Mouse (Mus musculus): ENCODE results near the gene Olfr653. TPM values are rescaled to one million over a fixed set of nuclear protein-coding genes. Genes with fewer than 3 reads are reported as not detected.

The Olfr653 gene
- polyA plus RNA-seq, 1 experiment: not detected

DNA sequence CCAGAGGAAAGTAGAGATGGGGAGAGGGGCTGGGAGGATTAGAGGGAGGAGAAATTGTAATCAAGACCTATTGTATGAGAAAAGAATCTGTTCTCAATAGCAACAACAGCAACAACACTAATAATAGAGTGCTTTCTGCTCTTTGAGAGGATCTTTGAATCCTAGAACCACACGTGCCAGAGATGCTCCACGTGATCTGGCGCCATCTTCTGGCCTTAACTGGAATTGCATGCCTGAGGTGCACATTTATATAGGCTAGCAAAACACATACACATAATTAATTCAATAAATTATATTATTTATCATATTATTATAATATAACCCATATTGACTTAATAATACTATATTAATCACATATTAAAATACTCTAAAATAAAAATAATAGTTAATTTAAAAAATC, 26.1 kb downstream of the Olfr653 start:
- no peak overlapping the region for H3ac ChIP-seq (ENCODE audit: control insufficient read depth, insufficient read length)
- no peaks in the 10 kb centered on the region for H3K27me3 ChIP-seq (ENCODE audit: control insufficient read depth, insufficient read depth, insufficient read length)
- H3K79me2 ChIP-seq (ENCODE audit: control insufficient read depth, insufficient read depth): no peaks in the 10 kb centered on the region
- TF ChIP-seq POLR2AphosphoS2 (IDR thresholded peaks at IDR 0.05; ENCODE audit: insufficient read length, low read depth) (no peak), USF1 (IDR thresholded peaks at IDR 0.05; ENCODE audit: low read depth) (no peak), MYOD1 (IDR thresholded peaks at IDR 0.05; ENCODE audit: control insufficient read depth in 1 of 3, insufficient read length in 2 of 3, low read depth in 2 of 3) (no peak), REST (IDR thresholded peaks at IDR 0.05; ENCODE audit: insufficient read depth, insufficient read length) (no peak), TCF12 (IDR thresholded peaks at IDR 0.05; ENCODE audit: insufficient read depth, poor library complexity, severe bottlenecking) (no peak), E2F4 (IDR thresholded peaks at IDR 0.05; ENCODE audit: insufficient read depth) (no peak), CEBPB (IDR thresholded peaks at IDR 0.05; ENCODE audit: insufficient read depth, poor library complexity, severe bottlenecking) (no peak), POLR2A (IDR thresholded peaks at IDR 0.05; ENCODE audit: insufficient read length, low read depth) (no peak), MAX (IDR thresholded peaks at IDR 0.05; ENCODE audit: low read depth) (no peak), MYOG (IDR thresholded peaks at IDR 0.05; ENCODE audit: control insufficient read depth in 1 of 3, insufficient read depth in 1 of 3, insufficient read length in 2 of 3, low read depth in 2 of 3) (no peak)
- H3K36me3 ChIP-seq (ENCODE audit: control insufficient read depth, insufficient read depth): no peaks in the 10 kb centered on the region
- H3K4me3 ChIP-seq: no peak overlapping the region
- no peak overlapping the region for H3K4me2 ChIP-seq (ENCODE audit: low read depth)

- H3K4me2 ChIP-seq (ENCODE audit: low read depth): no peak overlapping the region
- H3ac ChIP-seq (ENCODE audit: control insufficient read depth, insufficient read length): no peak overlapping the region
- no peak for TF ChIP-seq CEBPB (IDR thresholded peaks at IDR 0.05; ENCODE audit: insufficient read depth, poor library complexity, severe bottlenecking)
- no peak for TF ChIP-seq USF1 (IDR thresholded peaks at IDR 0.05; ENCODE audit: low read depth)
- no peaks in the 10 kb centered on the region for H3K79me2 ChIP-seq (ENCODE audit: control insufficient read depth, insufficient read depth)
- H3K27me3 ChIP-seq (ENCODE audit: control insufficient read depth, insufficient read depth, insufficient read length): no peaks in the 10 kb centered on the region
- no peaks in the 10 kb centered on the region for H3K36me3 ChIP-seq (ENCODE audit: control insufficient read depth, insufficient read depth)
- H3K4me3 ChIP-seq: no peak overlapping the region
These were observed 27.6 kb downstream of the Olfr653 start for GRCm38 (mm10) chr7:104604727-104605126.

DNA sequence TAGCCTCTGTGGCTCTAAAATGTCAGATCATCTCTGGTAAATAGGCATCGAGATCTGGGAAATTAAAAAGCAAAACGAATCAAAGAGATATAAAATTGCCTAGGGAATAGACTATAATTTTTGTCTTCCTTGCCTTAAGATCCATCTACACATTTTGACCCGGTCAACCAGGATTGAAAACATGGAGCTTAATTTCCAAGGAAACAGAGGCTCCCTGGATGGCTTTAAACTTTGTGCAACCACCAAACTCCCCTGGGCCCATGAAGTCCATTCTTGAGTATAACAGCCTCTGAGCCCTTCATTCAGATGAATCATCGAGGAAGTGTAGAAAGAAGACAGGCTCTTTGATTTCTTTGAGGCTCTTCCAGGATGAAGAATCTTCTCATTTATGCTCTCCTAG, 36.5 kb downstream of the Olfr653 start, which contains the start of gene Olfr656:
Gene Olfr656 (plus strand): TSS at position 301 of the 400 bp plus-strand sequence.
- no peaks in the 10 kb centered on the region for H3K36me3 ChIP-seq (ENCODE audit: control insufficient read depth, insufficient read depth)
- TF ChIP-seq TCF12 (IDR thresholded peaks at IDR 0.05; ENCODE audit: insufficient read depth, poor library complexity, severe bottlenecking): no peak
- TF ChIP-seq SRF (IDR thresholded peaks at IDR 0.05; ENCODE audit: control insufficient read depth, insufficient read length, low read depth): no peak
- no peak for TF ChIP-seq E2F4 (IDR thresholded peaks at IDR 0.05; ENCODE audit: insufficient read depth)
- TF ChIP-seq USF1 (IDR thresholded peaks at IDR 0.05; ENCODE audit: low read depth): no peak
- TF ChIP-seq MYOG (IDR thresholded peaks at IDR 0.05; ENCODE audit: control insufficient read depth in 1 of 3, insufficient read depth in 1 of 3, insufficient read length in 2 of 3, low read depth in 2 of 3): no peak
- TF ChIP-seq TCF3 (IDR thresholded peaks at IDR 0.05; ENCODE audit: insufficient read length, low read depth): no peak
- TF ChIP-seq MAX (IDR thresholded peaks at IDR 0.05; ENCODE audit: low read depth): no peak
- no peak for TF ChIP-seq CEBPB (IDR thresholded peaks at IDR 0.05; ENCODE audit: insufficient read depth, poor library complexity, severe bottlenecking)
- TF ChIP-seq MYOD1 (IDR thresholded peaks at IDR 0.05; ENCODE audit: control insufficient read depth in 1 of 3, insufficient read length in 2 of 3, low read depth in 2 of 3): no peak
- TF ChIP-seq REST (IDR thresholded peaks at IDR 0.05; ENCODE audit: insufficient read depth, insufficient read length): no peak
- no peak for TF ChIP-seq POLR2A (IDR thresholded peaks at IDR 0.05; ENCODE audit: insufficient read length, low read depth)
- no peak for TF ChIP-seq POLR2AphosphoS2 (IDR thresholded peaks at IDR 0.05; ENCODE audit: insufficient read length, low read depth)
- H3ac ChIP-seq (ENCODE audit: control insufficient read depth, insufficient read length): no peak within 1 kb of the TSS
- H3K27me3 ChIP-seq (ENCODE audit: control insufficient read depth, insufficient read depth, insufficient read length): no peaks in the 10 kb centered on the region
- H3K4me2 ChIP-seq (ENCODE audit: low read depth): no peak within 1 kb of the TSS
- H3K4me3 ChIP-seq: no peak within 1 kb of the TSS
- no peaks in the 10 kb centered on the region for H3K79me2 ChIP-seq (ENCODE audit: control insufficient read depth, insufficient read depth)

DNA sequence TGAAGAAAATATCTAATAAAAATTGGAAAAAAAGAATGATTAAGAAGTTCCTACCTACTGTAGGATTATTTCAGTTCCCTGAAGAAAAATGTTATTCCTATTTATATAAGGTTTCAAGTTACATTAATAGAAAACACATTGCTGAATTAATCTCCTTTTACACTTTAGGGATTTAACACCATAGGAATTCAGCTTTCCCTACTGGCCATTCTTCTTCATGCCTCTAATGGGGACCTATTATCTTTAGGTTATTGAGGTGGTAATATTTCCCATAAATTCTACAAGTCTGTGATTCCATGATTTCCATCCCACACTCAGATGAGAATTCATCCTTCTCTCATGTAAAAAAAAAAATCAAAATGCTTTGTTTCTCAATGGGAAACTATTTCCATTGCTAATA, 47.4 kb downstream of the Olfr653 start, which contains the start of gene Olfr657:
Gene Olfr657 (plus strand): TSS at position 301 of the 400 bp plus-strand sequence.
- Histone ChIP-seq H3K79me2 (ENCODE audit: control insufficient read depth, insufficient read depth) (no peaks in the 10 kb centered on the region), H3K4me2 (ENCODE audit: low read depth) (no peak within 1 kb of the TSS), H3ac (ENCODE audit: control insufficient read depth, insufficient read length) (no peak within 1 kb of the TSS), H3K4me3 (no peak within 1 kb of the TSS), H3K27me3 (ENCODE audit: control insufficient read depth, insufficient read depth, insufficient read length) (no peaks in the 10 kb centered on the region), H3K36me3 (ENCODE audit: control insufficient read depth, insufficient read depth) (no peaks in the 10 kb centered on the region)
- TF ChIP-seq CEBPB (IDR thresholded peaks at IDR 0.05; ENCODE audit: insufficient read depth, poor library complexity, severe bottlenecking): no peak
- no peak for TF ChIP-seq REST (IDR thresholded peaks at IDR 0.05; ENCODE audit: insufficient read depth, insufficient read length)
- no peak for TF ChIP-seq MYOD1 (IDR thresholded peaks at IDR 0.05; ENCODE audit: control insufficient read depth in 1 of 3, insufficient read length in 2 of 3, low read depth in 2 of 3)
- no peak for TF ChIP-seq MYOG (IDR thresholded peaks at IDR 0.05; ENCODE audit: control insufficient read depth in 1 of 3, insufficient read depth in 1 of 3, insufficient read length in 2 of 3, low read depth in 2 of 3)
- TF ChIP-seq SRF (IDR thresholded peaks at IDR 0.05; ENCODE audit: control insufficient read depth, insufficient read length, low read depth): no peak
- no peak for TF ChIP-seq MAX (IDR thresholded peaks at IDR 0.05; ENCODE audit: low read depth)
- TF ChIP-seq POLR2A (IDR thresholded peaks at IDR 0.05; ENCODE audit: insufficient read length, low read depth): no peak
- TF ChIP-seq E2F4 (IDR thresholded peaks at IDR 0.05; ENCODE audit: insufficient read depth): no peak
- TF ChIP-seq TCF3 (IDR thresholded peaks at IDR 0.05; ENCODE audit: insufficient read length, low read depth): no peak
- TF ChIP-seq POLR2AphosphoS2 (IDR thresholded peaks at IDR 0.05; ENCODE audit: insufficient read length, low read depth): no peak

Other genes with a start within 250 kb of the Olfr653 start
- 0.05 TPM for gene Trim34b, start 247.8 kb upstream of the Olfr653 start, polyA plus RNA-seq (2012; fragmentation: generic; extraction: Trizol)
- 0.47 TPM for gene Trim12c, start 224.0 kb upstream of the Olfr653 start, polyA plus RNA-seq (2012; fragmentation: generic; extraction: Trizol)
- gene Trim30b, start 207.4 kb upstream of the Olfr653 start, polyA plus RNA-seq (2012; fragmentation: generic; extraction: Trizol): not detected
- not detected for gene Trim30c, start 176.5 kb upstream of the Olfr653 start, polyA plus RNA-seq (2012; fragmentation: generic; extraction: Trizol)
- 0.02 TPM for gene Trim30a, start 112.1 kb upstream of the Olfr653 start, polyA plus RNA-seq (2012; fragmentation: generic; extraction: Trizol)
- gene Trim30d, start 69.5 kb upstream of the Olfr653 start, polyA plus RNA-seq (2012; fragmentation: generic; extraction: Trizol): not detected
- not detected for gene Olfr651, start 27.2 kb upstream of the Olfr653 start, polyA plus RNA-seq (2012; fragmentation: generic; extraction: Trizol)
- not detected for gene Olfr652, start 16.4 kb upstream of the Olfr653 start, polyA plus RNA-seq (2012; fragmentation: generic; extraction: Trizol)
- not detected for gene Olfr654, start 9.7 kb downstream of the Olfr653 start, polyA plus RNA-seq (2012; fragmentation: generic; extraction: Trizol)
- gene Olfr655, start 24.5 kb downstream of the Olfr653 start, polyA plus RNA-seq (2012; fragmentation: generic; extraction: Trizol): not detected
- not detected for gene Olfr656, start 36.6 kb downstream of the Olfr653 start, polyA plus RNA-seq (2012; fragmentation: generic; extraction: Trizol)
- not detected for gene Olfr657, start 47.5 kb downstream of the Olfr653 start, polyA plus RNA-seq (2012; fragmentation: generic; extraction: Trizol)
- not detected for gene Olfr658, start 70.0 kb downstream of the Olfr653 start, polyA plus RNA-seq (2012; fragmentation: generic; extraction: Trizol)
- not detected for gene Olfr659, start 89.4 kb downstream of the Olfr653 start, polyA plus RNA-seq (2012; fragmentation: generic; extraction: Trizol)
- gene Olfr661, start 109.2 kb downstream of the Olfr653 start, polyA plus RNA-seq (2012; fragmentation: generic; extraction: Trizol): not detected
- 0.56 TPM for gene Usp17le, start 200.2 kb downstream of the Olfr653 start, polyA plus RNA-seq (2012; fragmentation: generic; extraction: Trizol)